Mouse (Mus musculus) small intestine, adult 2 months (tissue): ENCODE results near the gene Ndufa10. TPM values are rescaled to one million over a fixed set of nuclear protein-coding genes. Genes with fewer than 3 reads are reported as not detected.
A peak's percentile ranks its signal among the peaks of the same experiment; 100 is the strongest.
"Not testable (repeated sequence)": the region's sequence is repeated elsewhere in the genome, so short reads cannot be mapped to it uniquely, and the experiment has no call there.

Experiments
- H3K27ac ChIP-seq: fragments of 200-500 bp; 2 replicates; pipeline ENCODE4 v1.5.1; 2012; ENCODE audit warnings: low read depth, low read length, control low read depth, inconsistent platforms; ENCODE audit not compliant: insufficient read depth
- H3K27me3 ChIP-seq: fragments of 200-500 bp; 2 replicates; pipeline ENCODE4 v1.6.1; 2012; ENCODE audit warnings: mild to moderate bottlenecking, moderate library complexity, low read length, inconsistent platforms; ENCODE audit not compliant: control insufficient read depth, insufficient read depth
- H3K36me3 ChIP-seq: fragments of 200-500 bp; 2 replicates; pipeline ENCODE4 v1.6.1; 2012; ENCODE audit warnings: mild to moderate bottlenecking, low read length, control low read depth, inconsistent platforms; ENCODE audit not compliant: control insufficient read depth, insufficient read depth
- H3K4me1 ChIP-seq: fragments of 200-500 bp; 2 replicates; pipeline ENCODE4 v1.6.1; 2012; ENCODE audit warnings: low read length, inconsistent platforms, mixed read lengths; ENCODE audit not compliant: control insufficient read depth, insufficient read depth, insufficient read length
- H3K4me3 ChIP-seq: fragments of 200-500 bp; 2 replicates; pipeline ENCODE4 v1.5.1; 2012; ENCODE audit warnings: low read depth, mild to moderate bottlenecking, control low read depth, inconsistent platforms, low read length, moderate library complexity
- CTCF ChIP-seq: fragments of 200-500 bp; IDR thresholded peaks from 2 replicates; pipeline ENCODE4 v1.5.1; 2012; ENCODE audit warnings: low read depth, mild to moderate bottlenecking, control low read depth, inconsistent platforms, low read length, moderate library complexity, mixed read lengths; ENCODE audit not compliant: insufficient replicate concordance, insufficient read length; ENCODE audit errors: extremely low read depth
- POLR2A ChIP-seq: fragments of 200-500 bp; IDR thresholded peaks from 2 replicates; pipeline ENCODE4 v1.6.1; 2012; ENCODE audit warnings: low read depth, mild to moderate bottlenecking, control low read depth, inconsistent platforms, low read length, moderate library complexity
- WGBS: fragments of 180-500 bp; shearing (Covaris S2); methylation state at CpG from one replicate; pipeline ENCODE4 v1.1.7; 2018; 5-methylcytosine and 5-hydroxymethylcytosine counted together
- polyA plus RNA-seq: library from polyadenylated mRNA; depleted of rRNA; stranded (reverse); fragments of >200 nt; gene quantifications from 2 replicates; pipeline ENCODE4 v1.2.3, GENCODE M21; 2012; rRNA removed

The Ndufa10 gene
- 67.2 and 104 TPM in 2 replicates for polyA plus RNA-seq

DNA sequence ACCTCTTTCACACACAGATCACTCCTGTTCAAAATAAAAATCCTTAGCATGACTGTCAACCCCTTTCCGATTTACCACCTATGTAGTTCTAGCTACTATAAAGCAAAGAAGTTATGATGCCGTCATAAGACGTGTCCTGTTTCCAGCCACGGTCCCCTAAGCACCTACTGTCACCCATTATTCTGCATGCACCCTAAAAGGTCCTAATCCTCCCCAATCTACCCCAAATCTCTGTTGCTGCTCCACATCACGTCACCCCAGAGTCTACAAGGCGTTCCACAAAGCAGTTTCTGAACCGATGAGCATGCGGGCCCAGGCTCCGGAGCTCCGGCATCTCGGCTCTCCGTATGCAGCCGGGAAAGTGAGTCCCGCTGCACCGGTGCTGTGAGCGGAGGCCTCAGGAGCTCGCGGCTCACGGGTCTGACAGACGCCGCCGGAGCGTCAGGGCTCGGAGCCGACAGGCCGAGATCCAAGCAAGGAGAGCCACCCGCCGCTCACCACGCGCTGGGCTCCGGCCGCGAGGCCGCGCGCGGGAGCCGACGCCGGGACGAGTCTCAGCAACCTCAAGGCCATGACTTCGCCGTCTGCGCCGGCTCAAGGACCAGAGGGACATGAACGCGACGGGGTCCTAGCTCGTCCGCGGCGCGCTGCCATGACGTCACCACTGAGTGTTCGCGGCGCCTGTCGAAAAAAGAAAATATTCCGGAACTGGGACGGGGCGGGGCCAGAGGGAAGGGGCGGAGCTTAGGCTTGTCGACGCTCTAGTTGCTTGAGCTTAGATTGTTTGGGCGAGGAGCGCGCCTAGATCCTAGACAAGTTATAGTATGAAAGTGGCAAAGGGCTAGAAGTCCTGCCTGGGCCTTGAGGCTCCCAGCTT, at the start of gene Ndufa10:
Gene Ndufa10 (minus strand): TSS at position 696 of the 877 bp plus-strand sequence.
- TF ChIP-seq POLR2A (peak; percentile 57), CTCF (no peak)
- no peaks in the 10 kb centered on the region for H3K27me3 ChIP-seq
- peaks cover 5% of the 10 kb centered on the region; the same call in 1 of the 2 replicates for H3K4me1 ChIP-seq
- WGBS = under 1% methylated on average over 67 of the region's 67 CpGs
- H3K36me3 ChIP-seq = peaks cover 18% of the 10 kb centered on the region
- peak within 1 kb of the TSS; percentile 81 for H3K4me3 ChIP-seq
- peak within 1 kb of the TSS; percentile 54 for H3K27ac ChIP-seq

- H3K27ac ChIP-seq = no peak overlapping the region
- TF ChIP-seq POLR2A (no peak), CTCF (peak; percentile 54; the same call in 1 of the 2 replicates)
- WGBS = 20% methylated on average over 10 of the region's 10 CpGs
- no peak overlapping the region for H3K4me3 ChIP-seq
- no peaks in the 10 kb centered on the region for H3K36me3 ChIP-seq
- no peaks in the 10 kb centered on the region for H3K4me1 ChIP-seq
- H3K27me3 ChIP-seq = no peaks in the 10 kb centered on the region
Observed at GRCm38 (mm10) chr1:92521376-92521775, 47.7 kb upstream of the Ndufa10 start.

DNA sequence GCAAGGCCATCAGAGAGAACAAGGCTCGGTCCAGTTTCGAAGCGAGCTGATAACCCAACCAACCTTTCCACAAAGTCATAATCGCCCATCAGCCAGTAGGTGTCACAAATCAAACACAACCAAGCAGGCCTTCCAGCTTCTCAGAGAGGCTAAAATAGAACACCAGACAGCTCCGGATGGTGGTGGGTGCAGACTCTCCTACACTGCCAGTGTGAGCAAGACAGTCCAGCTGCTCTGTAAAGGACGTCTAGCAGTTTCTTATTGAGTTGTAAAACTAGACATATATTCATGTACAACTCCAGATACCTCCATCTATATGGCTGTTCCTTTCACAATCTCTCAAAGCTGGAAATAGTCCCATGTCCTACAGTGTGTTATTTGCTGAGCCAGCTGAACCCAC, 45.4 kb upstream of the Ndufa10 start:
- Histone ChIP-seq H3K4me3 (no peak overlapping the region), H3K4me1 (no peaks in the 10 kb centered on the region), H3K36me3 (no peaks in the 10 kb centered on the region), H3K27me3 (no peaks in the 10 kb centered on the region), H3K27ac (no peak overlapping the region)
- TF ChIP-seq POLR2A (no peak), CTCF (no peak)
- WGBS = 77% methylated on average over 6 of the region's 6 CpGs

DNA sequence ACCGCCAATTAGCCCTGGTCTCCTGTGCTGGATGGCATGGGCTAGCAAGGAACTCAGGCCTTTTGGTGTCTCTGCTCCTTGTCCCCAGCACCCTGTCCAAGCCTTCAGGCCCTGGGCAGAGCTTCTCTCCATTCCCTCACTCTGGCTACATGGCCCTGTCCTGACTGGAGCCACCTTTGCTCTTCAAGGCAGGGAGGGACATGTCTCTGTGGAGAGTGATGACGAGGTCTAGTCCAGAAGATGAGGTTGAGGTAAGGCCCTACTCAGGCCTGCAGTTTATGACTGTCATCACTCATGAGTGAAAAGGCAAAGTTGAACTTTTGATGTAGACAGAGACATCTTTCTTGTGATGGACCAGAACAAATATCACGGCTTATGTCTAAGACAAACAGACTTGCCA, 44.9 kb upstream of the Ndufa10 start, which contains the start of gene Olfr1414:
Gene Olfr1414 (minus strand): TSS at position 101 of the 400 bp plus-strand sequence.
- 64% methylated on average over 3 of the region's 3 CpGs for WGBS
- no peaks in the 10 kb centered on the region for H3K4me1 ChIP-seq
- no peaks in the 10 kb centered on the region for H3K36me3 ChIP-seq
- H3K27ac ChIP-seq = no peak within 1 kb of the TSS
- H3K4me3 ChIP-seq = no peak within 1 kb of the TSS
- TF ChIP-seq POLR2A (no peak), CTCF (no peak)
- no peaks in the 10 kb centered on the region for H3K27me3 ChIP-seq

GRCm38 (mm10) chr1:92515390-92515789, 41.7 kb upstream of the Ndufa10 start:
- TF ChIP-seq CTCF (no peak), POLR2A (no peak)
- Histone ChIP-seq H3K36me3 (no peaks in the 10 kb centered on the region), H3K27ac (no peak overlapping the region), H3K27me3 (no peaks in the 10 kb centered on the region), H3K4me3 (no peak overlapping the region), H3K4me1 (no peaks in the 10 kb centered on the region)
- 66% methylated on average over 11 of the region's 11 CpGs for WGBS

- not testable (repeated sequence) for H3K4me3 ChIP-seq, H3K4me1 ChIP-seq, H3K36me3 ChIP-seq, H3K27me3 ChIP-seq, H3K27ac ChIP-seq
- 79% methylated on average over 5 of the region's 5 CpGs for WGBS
Observed at GRCm38 (mm10) chr1:92511646-92512045, 38.0 kb upstream of the Ndufa10 start.

DNA sequence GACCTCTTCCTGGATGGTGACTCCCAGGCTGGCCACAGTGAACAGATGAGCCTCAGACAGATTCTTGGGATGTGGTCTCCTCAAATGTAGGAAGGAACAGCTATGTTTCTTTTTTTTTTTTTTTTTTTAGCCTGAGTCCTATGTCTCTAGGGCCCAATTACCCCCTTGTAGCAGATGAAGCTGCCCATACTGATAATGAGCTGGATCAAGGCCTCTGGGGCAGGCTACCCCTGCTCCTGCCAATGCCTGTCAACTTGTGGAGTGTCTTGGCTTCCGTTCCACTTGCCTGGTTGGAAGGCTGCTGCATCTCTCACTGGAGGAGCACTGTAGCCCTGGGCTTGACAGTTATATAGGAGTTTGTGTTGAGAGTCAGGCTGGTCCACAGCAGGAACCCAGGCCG, 22.3 kb upstream of the Ndufa10 start, which contains the start of gene Olfr1415:
Gene Olfr1415 (minus strand): TSS at position 101 of the 400 bp plus-strand sequence.
- Histone ChIP-seq H3K27me3 (no peaks in the 10 kb centered on the region), H3K4me1 (no peaks in the 10 kb centered on the region), H3K27ac (no peak within 1 kb of the TSS), H3K4me3 (no peak within 1 kb of the TSS), H3K36me3 (no peaks in the 10 kb centered on the region)
- TF ChIP-seq POLR2A (no peak), CTCF (no peak)
- 78% methylated on average over 2 of the region's 2 CpGs for WGBS
